Mouse (Mus musculus) forebrain, embryonic 13.5 days (tissue): ENCODE measurements at regions not wholly inside any gene's neighbourhood (a gene's known extent, or its start where the extent isn't known, plus 50 kb on each side); places are given as distances from the start of the nearest gene placed in this dataset.

Source experiments
- ATAC-seq: fragments of 200-750 bp; cut with Nextera tagmentation; 2 replicates; pipeline ENCODE4 v1.8.0; 2017
- H3K27ac ChIP-seq: fragments of 300-500 bp; sonication (generic); 2 replicates; pipeline ENCODE4 v1.5.1; 2015; ENCODE audit warnings: inconsistent platforms, mild to moderate bottlenecking, moderate library complexity
- H3K27me3 ChIP-seq: fragments of 300-500 bp; sonication (generic); 2 replicates; pipeline ENCODE4 v1.6.1; 2015; ENCODE audit warnings: mild to moderate bottlenecking, inconsistent platforms
- H3K36me3 ChIP-seq: fragments of 300-500 bp; sonication (generic); 2 replicates; pipeline ENCODE4 v1.6.1; 2015; ENCODE audit warnings: mild to moderate bottlenecking, inconsistent platforms; ENCODE audit not compliant: poor library complexity, severe bottlenecking
- H3K4me1 ChIP-seq: fragments of 300-500 bp; sonication (generic); 2 replicates; pipeline ENCODE4 v1.6.1; 2015; ENCODE audit warnings: inconsistent platforms
- H3K4me2 ChIP-seq: fragments of 300-500 bp; sonication (generic); 2 replicates; pipeline ENCODE4 v1.6.1; 2015; ENCODE audit warnings: inconsistent platforms, mild to moderate bottlenecking, moderate library complexity
- H3K4me3 ChIP-seq: fragments of 300-500 bp; sonication (generic); 2 replicates; pipeline ENCODE4 v1.5.1; 2015; ENCODE audit warnings: mild to moderate bottlenecking, inconsistent platforms
- H3K9ac ChIP-seq: fragments of 300-500 bp; sonication (generic); 2 replicates; pipeline ENCODE4 v1.6.1; 2015; ENCODE audit warnings: mild to moderate bottlenecking, inconsistent platforms
- H3K9me3 ChIP-seq: fragments of 300-500 bp; sonication (generic); replicated peaks from 2 replicates; pipeline ENCODE4 v1.6.1; 2016; ENCODE audit warnings: inconsistent platforms
- WGBS: fragments of 180-500 bp; shearing (Covaris S2); methylation state at CpG from one replicate; pipeline ENCODE4 v1.1.7; 2015; 5-methylcytosine and 5-hydroxymethylcytosine counted together

DNA sequence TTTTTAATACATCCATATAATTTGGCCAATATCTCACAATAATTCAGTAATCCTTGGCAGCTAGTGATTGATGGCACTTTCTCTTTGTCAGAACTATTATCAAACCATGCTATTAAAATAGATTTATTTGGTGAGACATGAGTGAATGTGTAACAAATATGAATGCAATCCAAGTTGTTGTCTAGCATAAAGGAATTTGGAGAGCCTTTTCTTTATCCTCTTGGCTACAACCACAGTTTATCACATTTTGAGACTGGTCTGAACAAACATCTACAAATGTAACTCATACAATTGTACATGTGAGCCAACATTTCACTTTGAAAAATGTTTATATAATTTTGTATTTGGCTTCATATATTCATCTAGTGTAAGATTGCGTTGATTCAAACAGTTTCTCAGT lies 676.5 kb downstream of the Pcdh7 start:
- H3K27me3 ChIP-seq, result no peaks in the 10 kb centered on the region
- no peak overlapping the region for H3K9ac ChIP-seq
- no peak overlapping the region for H3K4me3 ChIP-seq
- H3K4me2 ChIP-seq, result no peak overlapping the region
- H3K4me1 ChIP-seq, result no peaks in the 10 kb centered on the region
- H3K36me3 ChIP-seq, result no peaks in the 10 kb centered on the region
- no peaks in the 10 kb centered on the region for H3K9me3 ChIP-seq
- H3K27ac ChIP-seq, result no peak overlapping the region
- no peak for ATAC-seq
- 92% methylated on average over 1 of the region's 1 CpGs for WGBS

DNA sequence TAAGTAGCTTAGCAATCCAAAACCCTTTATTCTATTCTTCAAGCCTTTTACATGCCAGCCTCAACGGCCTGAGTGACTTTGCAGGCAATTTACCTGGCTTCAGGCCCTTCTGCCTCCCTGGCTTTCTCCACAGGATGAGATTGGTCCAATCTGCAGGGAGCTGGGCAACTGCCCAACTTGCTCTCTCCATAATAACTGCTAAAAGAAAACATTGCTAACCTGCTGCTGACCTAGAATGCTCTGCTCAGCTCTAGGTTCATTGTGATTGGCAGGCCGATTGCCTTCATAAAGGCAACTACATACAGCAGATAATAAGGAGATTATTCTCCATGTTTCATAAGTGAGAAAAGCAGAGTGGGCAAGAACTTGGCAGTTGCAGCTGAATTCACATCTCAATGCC lies 710.5 kb downstream of the Pcdh7 start:
- Histone ChIP-seq H3K4me2 (no peak overlapping the region), H3K9me3 (no peaks in the 10 kb centered on the region), H3K9ac (no peak overlapping the region), H3K4me3 (no peak overlapping the region), H3K4me1 (no peaks in the 10 kb centered on the region), H3K27ac (no peak overlapping the region), H3K27me3 (no peaks in the 10 kb centered on the region), H3K36me3 (no peaks in the 10 kb centered on the region)
- ATAC-seq, result no peak
- WGBS, result 60% methylated on average over 2 of the region's 2 CpGs

- no peak overlapping the region for H3K4me3 ChIP-seq
- H3K4me1 ChIP-seq, result no peaks in the 10 kb centered on the region
- no peaks in the 10 kb centered on the region for H3K36me3 ChIP-seq
- ATAC-seq, result peak; percentile 58; the same call in 1 of the 2 replicates
- H3K9me3 ChIP-seq, result no peaks in the 10 kb centered on the region
- H3K27me3 ChIP-seq, result no peaks in the 10 kb centered on the region
- no peak overlapping the region for H3K9ac ChIP-seq
- H3K4me2 ChIP-seq, result no peak overlapping the region
- 5% methylated on average over 1 of the region's 1 CpGs for WGBS
- no peak overlapping the region for H3K27ac ChIP-seq
Observed at GRCm38 (mm10) chr5:58436432-58436831, 718.7 kb downstream of the Pcdh7 start.
